Mouse (Mus musculus) bone marrow macrophage, adult 2 months (primary cell): ENCODE results near the gene Nsun4.

Experiments used
- CTCF ChIP-seq: IDR thresholded peaks from 2 replicates; pipeline ENCODE4 v1.5.1; 2012; ENCODE audit warnings: low read depth, mild to moderate bottlenecking, low read length, moderate library complexity
- POLR2A ChIP-seq: IDR thresholded peaks from 2 replicates; pipeline ENCODE4 v1.6.1; 2012; ENCODE audit warnings: mild to moderate bottlenecking, low read depth, low read length, borderline replicate concordance

GRCm38 (mm10) chr4:116097211-116097610 lies 43.5 kb upstream of the Nsun4 start:
- TF ChIP-seq CTCF (no peak), POLR2A (no peak)
